Mouse (Mus musculus) embryonic facial prominence, embryonic 13.5 days (tissue): ENCODE measurements at regions not wholly inside any gene's neighbourhood (a gene's known extent, or its start where the extent isn't known, plus 50 kb on each side); places are given as distances from the start of the nearest gene placed in this dataset.

Experiments used
- ATAC-seq: fragments of 200-750 bp; cut with Nextera tagmentation; 2 replicates; pipeline ENCODE4 v1.8.0; 2017; ENCODE audit warnings: low read depth; ENCODE audit not compliant: insufficient number of reproducible peaks, insufficient read depth, low FRiP score, low TSS enrichment
- H3K27ac ChIP-seq: fragments of 300-500 bp; sonication (generic); 2 replicates; pipeline ENCODE4 v1.5.1; 2015; ENCODE audit warnings: moderate library complexity, mild to moderate bottlenecking, inconsistent platforms
- H3K27me3 ChIP-seq: fragments of 300-500 bp; sonication (generic); 2 replicates; pipeline ENCODE4 v1.6.1; 2015; ENCODE audit warnings: mild to moderate bottlenecking, inconsistent platforms
- H3K36me3 ChIP-seq: fragments of 300-500 bp; sonication (generic); 2 replicates; pipeline ENCODE4 v1.6.1; 2015; ENCODE audit warnings: mild to moderate bottlenecking, inconsistent platforms
- H3K4me1 ChIP-seq: fragments of 300-500 bp; sonication (generic); 2 replicates; pipeline ENCODE4 v1.6.1; 2015; ENCODE audit warnings: inconsistent platforms
- H3K4me2 ChIP-seq: fragments of 300-500 bp; sonication (generic); 2 replicates; pipeline ENCODE4 v1.6.1; 2015; ENCODE audit warnings: moderate library complexity, mild to moderate bottlenecking, inconsistent platforms
- H3K4me3 ChIP-seq: fragments of 300-500 bp; sonication (generic); 2 replicates; pipeline ENCODE4 v1.5.1; 2015; ENCODE audit warnings: mild to moderate bottlenecking, inconsistent platforms
- H3K9ac ChIP-seq: fragments of 300-500 bp; sonication (generic); 2 replicates; pipeline ENCODE4 v1.6.1; 2015; ENCODE audit warnings: mild to moderate bottlenecking, inconsistent platforms
- H3K9me3 ChIP-seq: fragments of 300-500 bp; sonication (generic); 2 replicates; pipeline ENCODE4 v1.6.1; 2016; ENCODE audit warnings: inconsistent platforms
- WGBS: fragments of 180-500 bp; shearing (Covaris S2); methylation state at CpG from one replicate; pipeline ENCODE4 v1.1.7; 2015; ENCODE audit warnings: mixed read lengths; 5-methylcytosine and 5-hydroxymethylcytosine counted together

DNA sequence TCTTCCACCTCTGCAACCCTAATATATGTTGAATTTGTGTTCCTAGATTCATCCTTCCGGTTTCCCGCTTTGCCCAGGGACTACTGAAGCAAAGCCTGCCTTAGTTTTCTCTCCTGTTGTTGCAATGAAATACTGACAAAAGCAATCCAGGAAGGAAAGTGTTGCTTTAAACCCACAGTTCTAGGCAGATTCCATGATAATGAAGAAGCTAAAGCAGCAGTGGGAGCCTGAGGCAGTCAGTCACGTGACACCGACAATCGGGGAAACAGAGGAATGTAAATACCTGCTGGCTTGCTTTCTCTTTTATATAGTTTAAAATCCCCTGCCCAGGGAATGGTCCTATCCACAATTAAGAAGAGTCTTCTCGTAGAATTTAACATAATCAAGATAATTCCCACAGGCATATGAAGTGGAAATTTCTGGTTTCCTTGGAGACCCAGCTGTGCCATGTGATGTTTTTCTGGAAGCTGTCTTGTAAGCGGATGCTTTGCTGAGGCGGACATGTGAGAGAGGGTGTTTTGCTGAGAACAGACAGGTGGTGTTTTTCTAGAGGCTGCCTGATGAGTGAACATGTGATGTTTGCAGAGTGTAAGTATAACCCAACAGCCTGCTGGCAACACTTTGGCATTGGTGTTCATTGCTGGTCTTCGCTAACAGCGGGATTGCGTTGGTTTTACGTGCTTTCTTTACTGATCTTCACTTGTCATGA, 398.0 kb downstream of the Prim2 start:
- ATAC-seq: 0 out of 2 replicates have a peak, but pooled peaks have one; percentile 37
- no peak overlapping the region for H3K27ac ChIP-seq
- WGBS: 49% methylated on average over 12 of the region's 12 CpGs
- H3K9ac ChIP-seq: no peak overlapping the region
- peak overlapping the region; percentile 40 for H3K4me2 ChIP-seq
- H3K36me3 ChIP-seq: no peaks in the 10 kb centered on the region
- peak overlapping the region; percentile 18 for H3K4me3 ChIP-seq
- no peaks in the 10 kb centered on the region for H3K27me3 ChIP-seq
- H3K4me1 ChIP-seq: no peaks in the 10 kb centered on the region
- no peaks in the 10 kb centered on the region for H3K9me3 ChIP-seq

DNA sequence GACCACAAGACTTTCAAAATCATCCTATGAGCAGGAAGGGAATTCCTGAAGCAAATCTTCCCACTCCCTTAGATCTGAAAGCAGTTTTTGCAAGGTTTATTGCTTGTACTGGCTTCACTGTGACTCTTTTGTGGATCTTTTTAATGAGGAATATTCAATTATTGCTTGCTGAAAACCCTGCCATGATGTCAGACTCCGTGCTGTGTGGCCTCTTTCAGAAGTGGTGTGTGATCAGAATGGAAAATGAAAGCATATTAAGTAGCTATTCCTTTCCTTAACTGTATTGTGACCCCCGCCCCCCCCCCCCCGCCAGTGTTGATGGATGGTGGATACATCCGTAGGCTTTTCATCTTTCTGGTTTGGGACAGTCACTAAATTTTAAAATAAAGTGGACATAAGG, 400.4 kb downstream of the Prim2 start:
- Histone ChIP-seq H3K4me1 (no peaks in the 10 kb centered on the region), H3K9me3 (no peaks in the 10 kb centered on the region), H3K4me2 (no peak overlapping the region), H3K9ac (no peak overlapping the region), H3K36me3 (no peaks in the 10 kb centered on the region), H3K27ac (no peak overlapping the region), H3K4me3 (no peak overlapping the region), H3K27me3 (no peaks in the 10 kb centered on the region)
- ATAC-seq: no peak
- 81% methylated on average over 4 of the region's 4 CpGs for WGBS

- no peak overlapping the region for H3K4me3 ChIP-seq
- no peaks in the 10 kb centered on the region for H3K9me3 ChIP-seq
- H3K9ac ChIP-seq: no peak overlapping the region
- no peak for ATAC-seq
- no peak overlapping the region for H3K27ac ChIP-seq
- no peaks in the 10 kb centered on the region for H3K4me1 ChIP-seq
- no peaks in the 10 kb centered on the region for H3K36me3 ChIP-seq
- 85% methylated on average over 5 of the region's 5 CpGs for WGBS
- H3K4me2 ChIP-seq: no peak overlapping the region
- no peaks in the 10 kb centered on the region for H3K27me3 ChIP-seq
Observed at GRCm38 (mm10) chr1:33265731-33266415, 403.7 kb downstream of the Prim2 start.

DNA sequence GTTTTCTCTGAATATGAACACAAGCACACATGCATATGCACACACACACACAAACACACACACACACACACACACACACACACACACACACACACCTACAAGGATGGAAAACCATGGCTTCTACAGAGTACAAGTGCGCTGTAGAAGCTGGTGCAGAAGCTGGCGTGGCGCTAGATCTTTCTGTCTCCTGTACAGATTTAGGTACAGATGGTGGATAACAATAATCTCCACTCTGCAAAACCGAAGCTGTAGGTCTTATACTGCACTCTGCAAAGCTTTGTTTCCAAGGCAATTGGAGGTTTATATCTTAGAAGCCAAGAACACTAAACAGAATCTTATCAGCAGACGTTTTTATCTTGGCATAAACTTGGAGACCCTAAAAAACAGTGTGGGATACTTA, 420.1 kb downstream of the Prim2 start:
- H3K27me3 ChIP-seq: no peaks in the 10 kb centered on the region
- no peak overlapping the region for H3K9ac ChIP-seq
- ATAC-seq: no peak
- H3K4me2 ChIP-seq: no peak overlapping the region
- no peaks in the 10 kb centered on the region for H3K9me3 ChIP-seq
- H3K36me3 ChIP-seq: no peaks in the 10 kb centered on the region
- H3K4me3 ChIP-seq: no peak overlapping the region
- H3K27ac ChIP-seq: no peak overlapping the region
- peaks cover 14% of the 10 kb centered on the region for H3K4me1 ChIP-seq
- WGBS: 85% methylated on average over 5 of the region's 5 CpGs

DNA sequence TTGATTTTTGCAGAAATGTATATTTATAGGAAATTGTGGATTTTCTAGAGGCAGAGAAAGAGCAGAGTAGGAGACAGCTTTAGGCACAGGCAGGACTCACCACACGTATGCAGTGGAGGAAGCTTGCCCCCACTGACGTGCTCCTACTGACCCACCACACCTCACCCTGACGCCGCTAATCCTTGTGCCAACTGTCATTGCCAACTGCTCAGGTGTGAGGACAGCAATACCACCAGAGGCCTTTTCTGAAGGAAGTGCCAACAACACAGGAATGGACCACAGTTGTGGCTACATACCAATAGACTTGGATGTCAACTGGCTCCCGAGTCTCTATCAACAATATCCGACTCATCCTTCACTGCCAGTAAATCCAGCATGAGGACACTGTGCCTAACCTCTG, 422.5 kb downstream of the Prim2 start:
- Histone ChIP-seq H3K9ac (no peak overlapping the region), H3K4me2 (no peak overlapping the region), H3K36me3 (no peaks in the 10 kb centered on the region), H3K4me3 (no peak overlapping the region), H3K9me3 (no peaks in the 10 kb centered on the region), H3K27ac (no peak overlapping the region), H3K4me1 (peaks cover 14% of the 10 kb centered on the region), H3K27me3 (peaks cover 6% of the 10 kb centered on the region; the same call in 1 of the 2 replicates)
- WGBS: 78% methylated on average over 6 of the region's 6 CpGs
- no peak for ATAC-seq

- no peak for ATAC-seq
- WGBS: 25% methylated on average over 4 of the region's 4 CpGs
Observed at GRCm38 (mm10) chr1:33245186-33245585, 424.4 kb downstream of the Prim2 start.

DNA sequence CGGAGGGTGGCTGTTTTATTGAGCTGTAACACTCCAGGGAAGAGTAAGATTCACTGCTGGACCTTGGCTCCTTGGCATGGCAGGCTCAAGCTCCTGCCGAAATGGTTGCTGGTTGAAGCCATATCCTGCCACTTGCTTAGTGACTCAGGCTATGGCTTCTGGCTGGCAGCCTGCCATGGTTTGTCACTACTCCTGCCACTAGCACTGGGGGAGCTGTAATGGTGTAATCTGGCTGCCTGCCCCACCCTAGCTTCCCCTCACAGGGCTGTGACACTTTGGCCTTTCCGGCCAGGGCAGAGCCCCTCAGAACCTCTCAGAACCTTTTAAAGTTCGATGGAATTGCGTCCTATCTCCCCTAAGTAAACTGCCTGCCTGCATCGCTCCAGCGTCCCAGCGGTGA, 424.9 kb downstream of the Prim2 start:
- no peak overlapping the region for H3K27ac ChIP-seq
- H3K4me3 ChIP-seq: no peak overlapping the region
- no peak overlapping the region for H3K9ac ChIP-seq
- peak overlapping the region; percentile 1; the same call in 1 of the 2 replicates for H3K4me2 ChIP-seq
- peaks cover 14% of the 10 kb centered on the region for H3K4me1 ChIP-seq
- H3K27me3 ChIP-seq: peaks cover 6% of the 10 kb centered on the region; the same call in 1 of the 2 replicates
- 68% methylated on average over 8 of the region's 8 CpGs for WGBS
- ATAC-seq: no peak
- no peaks in the 10 kb centered on the region for H3K36me3 ChIP-seq
- no peaks in the 10 kb centered on the region for H3K9me3 ChIP-seq

More at GRCm38 (mm10) chr1:33245186-33245585, 424.4 kb downstream of the Prim2 start:
- H3K4me1 ChIP-seq: peaks cover 14% of the 10 kb centered on the region
- no peaks in the 10 kb centered on the region for H3K9me3 ChIP-seq
- H3K27me3 ChIP-seq: peaks cover 6% of the 10 kb centered on the region; the same call in 1 of the 2 replicates
- H3K36me3 ChIP-seq: no peaks in the 10 kb centered on the region
- H3K27ac ChIP-seq: no peak overlapping the region
- no peak overlapping the region for H3K4me3 ChIP-seq
- peak overlapping the region; percentile 1; the same call in 1 of the 2 replicates for H3K4me2 ChIP-seq
- H3K9ac ChIP-seq: no peak overlapping the region

DNA sequence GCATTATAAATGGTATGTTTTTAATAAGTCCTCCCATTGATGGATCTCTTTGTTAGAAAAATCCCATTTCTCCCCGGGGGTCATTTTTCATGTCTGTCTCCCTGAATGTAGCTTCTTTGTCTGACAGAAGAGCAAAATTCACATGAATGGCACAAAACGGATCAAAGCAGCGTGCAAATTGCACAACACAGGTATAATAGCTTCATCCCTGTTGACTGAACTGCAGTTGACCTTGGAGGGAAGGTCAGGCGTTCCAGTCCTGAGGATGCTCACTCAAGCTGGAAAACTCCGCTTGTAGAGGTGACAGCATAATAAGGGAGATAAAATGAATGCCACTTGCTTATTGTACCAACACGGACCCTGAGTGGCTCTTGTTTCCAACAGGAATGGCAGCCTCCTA, 446.6 kb downstream of the Prim2 start:
- Histone ChIP-seq H3K4me3 (no peak overlapping the region), H3K9ac (no peak overlapping the region), H3K4me1 (no peaks in the 10 kb centered on the region), H3K9me3 (no peaks in the 10 kb centered on the region), H3K4me2 (no peak overlapping the region), H3K27ac (no peak overlapping the region), H3K36me3 (no peaks in the 10 kb centered on the region), H3K27me3 (no peaks in the 10 kb centered on the region)
- 76% methylated on average over 6 of the region's 6 CpGs for WGBS
- no peak for ATAC-seq

- Histone ChIP-seq H3K27me3 (no peaks in the 10 kb centered on the region), H3K27ac (no peak overlapping the region), H3K4me1 (no peaks in the 10 kb centered on the region), H3K9me3 (no peaks in the 10 kb centered on the region), H3K4me2 (no peak overlapping the region), H3K36me3 (no peaks in the 10 kb centered on the region), H3K9ac (no peak overlapping the region), H3K4me3 (no peak overlapping the region)
- ATAC-seq: no peak
- 69% methylated on average over 5 of the region's 5 CpGs for WGBS
Observed at GRCm38 (mm10) chr1:33214815-33215214, 454.8 kb downstream of the Prim2 start.

GRCm38 (mm10) chr1:33214394-33214793, 455.2 kb downstream of the Prim2 start:
- WGBS: 83% methylated on average over 1 of the region's 1 CpGs
- Histone ChIP-seq H3K27me3 (no peaks in the 10 kb centered on the region), H3K4me1 (no peaks in the 10 kb centered on the region), H3K4me3 (no peak overlapping the region), H3K9ac (no peak overlapping the region), H3K9me3 (no peaks in the 10 kb centered on the region), H3K36me3 (no peaks in the 10 kb centered on the region), H3K4me2 (no peak overlapping the region), H3K27ac (no peak overlapping the region)
- ATAC-seq: no peak

DNA sequence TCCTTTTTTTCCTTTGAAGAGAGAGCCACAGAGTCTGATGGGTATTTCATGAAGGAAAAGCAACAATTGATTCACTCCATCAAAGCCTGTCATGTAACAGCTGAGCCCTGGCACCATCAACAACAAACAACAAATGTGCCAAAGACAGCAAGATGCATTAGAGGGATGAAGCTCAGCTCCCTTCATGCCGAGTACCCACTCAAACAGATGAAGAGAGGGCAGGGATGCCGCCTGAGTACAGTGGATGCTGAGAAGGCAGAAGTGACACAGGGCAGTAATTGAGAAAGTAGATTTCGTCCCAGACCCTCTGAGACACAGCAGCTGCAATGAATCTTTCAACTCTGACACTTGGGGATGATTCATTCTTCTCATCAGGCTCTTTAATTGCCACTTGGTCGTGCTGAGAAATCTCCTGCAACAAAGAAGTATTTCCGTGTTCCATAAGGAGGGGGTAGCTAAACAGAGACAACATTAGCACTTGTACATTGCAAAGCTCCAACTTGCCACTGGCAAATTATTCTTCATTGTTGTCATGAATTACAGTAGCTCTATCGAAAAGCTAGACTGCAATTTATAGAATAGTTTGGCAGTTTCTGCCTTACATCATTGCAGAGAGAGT, 467.9 kb downstream of the Prim2 start:
- no peaks in the 10 kb centered on the region for H3K4me1 ChIP-seq
- no peak overlapping the region for H3K9ac ChIP-seq
- H3K4me3 ChIP-seq: no peak overlapping the region
- ATAC-seq: no peak
- no peaks in the 10 kb centered on the region for H3K9me3 ChIP-seq
- 64% methylated on average over 6 of the region's 6 CpGs for WGBS
- H3K27me3 ChIP-seq: no peaks in the 10 kb centered on the region
- no peaks in the 10 kb centered on the region for H3K36me3 ChIP-seq
- no peak overlapping the region for H3K4me2 ChIP-seq
- H3K27ac ChIP-seq: no peak overlapping the region

DNA sequence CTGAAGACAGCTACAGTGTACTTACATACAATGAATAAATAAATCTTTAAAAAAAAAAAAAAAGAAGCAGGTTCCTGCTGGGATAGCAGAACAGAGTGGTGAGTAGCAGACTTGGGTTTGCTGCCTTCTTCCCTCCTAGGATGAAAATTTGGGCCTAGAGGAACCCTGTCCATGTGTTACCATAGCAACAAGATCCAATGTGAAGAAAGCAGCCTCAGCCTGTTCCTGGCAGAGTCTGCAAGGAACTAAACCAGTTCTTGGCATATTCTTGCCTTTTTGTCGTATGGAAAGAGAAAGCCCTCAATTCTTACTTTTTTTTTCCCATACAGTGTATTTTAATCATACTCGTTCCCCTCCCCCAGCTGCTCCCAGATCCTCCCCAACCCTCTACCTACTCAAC, 474.5 kb downstream of the Prim2 start:
- H3K9ac ChIP-seq: no peak overlapping the region
- H3K36me3 ChIP-seq: no peaks in the 10 kb centered on the region
- 71% methylated on average over 2 of the region's 2 CpGs for WGBS
- no peaks in the 10 kb centered on the region for H3K27me3 ChIP-seq
- H3K27ac ChIP-seq: no peak overlapping the region
- no peaks in the 10 kb centered on the region for H3K4me1 ChIP-seq
- no peak overlapping the region for H3K4me3 ChIP-seq
- no peaks in the 10 kb centered on the region for H3K9me3 ChIP-seq
- H3K4me2 ChIP-seq: no peak overlapping the region
- ATAC-seq: no peak
